Mouse (Mus musculus) lung, embryonic 14.5 days (tissue): Measurements from ENCODE around the gene Nsmce4a. TPM values are rescaled to one million over a fixed set of nuclear protein-coding genes. Genes with fewer than 3 reads are reported as not detected.
"Not testable (repeated sequence)": the region's sequence is repeated elsewhere in the genome, so short reads cannot be mapped to it uniquely, and the experiment has no call there.

ENCODE experiments used
- ATAC-seq: fragments of 200-750 bp; cut with Nextera tagmentation; 2 replicates; pipeline ENCODE4 v1.8.0; 2017; ENCODE audit warnings: mild to moderate bottlenecking, moderate TSS enrichment, moderate library complexity; ENCODE audit not compliant: insufficient read depth
- DNase-seq: peaks from one replicate; pipeline ENCODE4 v3.0.0-alpha.2; 2015
- H3K27ac ChIP-seq: fragments of 300-500 bp; sonication (generic); 2 replicates; pipeline ENCODE4 v1.5.1; 2014; ENCODE audit warnings: low read depth, mild to moderate bottlenecking, moderate library complexity
- H3K27me3 ChIP-seq: fragments of 300-500 bp; sonication (generic); 2 replicates; pipeline ENCODE4 v1.6.1; 2014; ENCODE audit warnings: low read length, control low read depth; ENCODE audit not compliant: insufficient read depth
- H3K36me3 ChIP-seq: fragments of 300-500 bp; sonication (generic); 2 replicates; pipeline ENCODE4 v1.6.1; 2014; ENCODE audit warnings: control low read depth; ENCODE audit not compliant: insufficient read depth
- H3K4me1 ChIP-seq: fragments of 300-500 bp; sonication (generic); 2 replicates; pipeline ENCODE4 v1.6.1; 2014; ENCODE audit warnings: antibody characterized with exemption, control low read depth; ENCODE audit not compliant: insufficient read depth
- H3K4me2 ChIP-seq: fragments of 300-500 bp; sonication (generic); 2 replicates; pipeline ENCODE4 v1.6.1; 2014; ENCODE audit warnings: mild to moderate bottlenecking
- H3K4me3 ChIP-seq: fragments of 300-500 bp; sonication (generic); 2 replicates; pipeline ENCODE4 v1.5.1; 2014; ENCODE audit warnings: low read depth, low read length
- H3K9ac ChIP-seq: fragments of 300-500 bp; sonication (generic); 2 replicates; pipeline ENCODE4 v1.6.1; 2014
- H3K9me3 ChIP-seq: fragments of 300-500 bp; sonication (generic); 2 replicates; pipeline ENCODE4 v1.6.1; 2016; ENCODE audit warnings: low read depth, low read length, control low read depth
- CTCF ChIP-seq: IDR thresholded peaks from 2 replicates; pipeline ENCODE4 v1.5.1; 2016; ENCODE audit warnings: antibody characterized with exemption, low read depth
- WGBS: fragments of 180-500 bp; shearing (Covaris S2); extraction: QIAGEN DNeasy Blood & Tissue Kit; methylation state at CpG from one replicate; pipeline ENCODE4 v1.1.7; 2014; 5-methylcytosine and 5-hydroxymethylcytosine counted together
- polyA plus RNA-seq: library from polyadenylated mRNA; unstranded; fragments of >200 nt; fragmentation: Nextera tagmentation; extraction: Ambion mirVana; gene quantifications from 2 replicates; pipeline ENCODE4 v1.2.1, GENCODE M21; 2014

Gene Nsmce4a
- polyA plus RNA-seq, 1 experiment from 2014 or later = 192 TPM

GRCm38 (mm10) chr7:130533316-130534260 is 39.3 kb downstream of the Nsmce4a start:
- TF ChIP-seq CTCF = peak; percentile 94
- ATAC-seq (peak; percentile 84), DNase-seq (peak; percentile 93)
- Histone ChIP-seq H3K36me3 (peaks cover 68% of the 10 kb centered on the region), H3K4me3 (no peak overlapping the region), H3K27ac (no peak overlapping the region), H3K27me3 (no peaks in the 10 kb centered on the region), H3K9me3 (no peaks in the 10 kb centered on the region), H3K4me1 (no peaks in the 10 kb centered on the region), H3K9ac (no peak overlapping the region), H3K4me2 (no peak overlapping the region)
- WGBS = 47% methylated on average over 24 of the region's 25 CpGs

- 93% methylated on average over 14 of the region's 15 CpGs for WGBS
- not testable (repeated sequence) for H3K9me3 ChIP-seq, H3K4me3 ChIP-seq, H3K27ac ChIP-seq, H3K4me2 ChIP-seq, H3K9ac ChIP-seq, H3K27me3 ChIP-seq, H3K4me1 ChIP-seq, ATAC-seq, DNase-seq
- peaks cover 49% of the 10 kb centered on the region for H3K36me3 ChIP-seq
Observed at GRCm38 (mm10) chr7:130531138-130531537, 41.8 kb downstream of the Nsmce4a start.

- ATAC-seq (no peak), DNase-seq (no peak)
- H3K4me2 ChIP-seq = no peak overlapping the region
- H3K4me1 ChIP-seq = no peaks in the 10 kb centered on the region
- TF ChIP-seq CTCF = no peak
- peaks cover 14% of the 10 kb centered on the region for H3K36me3 ChIP-seq
- no peaks in the 10 kb centered on the region for H3K27me3 ChIP-seq
- no peak overlapping the region for H3K4me3 ChIP-seq
- H3K9me3 ChIP-seq = no peaks in the 10 kb centered on the region
- WGBS = 75% methylated on average over 9 of the region's 9 CpGs
- no peak overlapping the region for H3K9ac ChIP-seq
- no peak overlapping the region for H3K27ac ChIP-seq
Observed at GRCm38 (mm10) chr7:130527306-130527705, 45.6 kb downstream of the Nsmce4a start.

GRCm38 (mm10) chr7:130523451-130523850 is 49.5 kb downstream of the Nsmce4a start:
- WGBS = 86% methylated on average over 8 of the region's 8 CpGs
- Histone ChIP-seq H3K36me3 (no peaks in the 10 kb centered on the region), H3K4me2 (no peak overlapping the region), H3K4me3 (no peak overlapping the region), H3K27ac (no peak overlapping the region), H3K9ac (no peak overlapping the region), H3K4me1 (peaks cover 4% of the 10 kb centered on the region; the same call in 1 of the 2 replicates), H3K27me3 (no peaks in the 10 kb centered on the region), H3K9me3 (no peaks in the 10 kb centered on the region)
- no peak for DNase-seq
- no peak for ATAC-seq
- no peak for TF ChIP-seq CTCF

- no peak overlapping the region for H3K4me3 ChIP-seq
- peak overlapping the region; percentile 84; the same call in 1 of the 2 replicates for H3K4me2 ChIP-seq
- H3K4me1 ChIP-seq = peaks cover 4% of the 10 kb centered on the region; the same call in 1 of the 2 replicates
- no peaks in the 10 kb centered on the region for H3K9me3 ChIP-seq
- 77% methylated on average over 14 of the region's 14 CpGs for WGBS
- H3K27ac ChIP-seq = peak overlapping the region; percentile 95; the same call in 1 of the 2 replicates
- no peaks in the 10 kb centered on the region for H3K27me3 ChIP-seq
- H3K36me3 ChIP-seq = no peaks in the 10 kb centered on the region
- DNase-seq (peak; percentile 13), ATAC-seq (no peak)
- no peak for TF ChIP-seq CTCF
- H3K9ac ChIP-seq = no peak overlapping the region
Observed at GRCm38 (mm10) chr7:130520812-130521422, 52.0 kb downstream of the Nsmce4a start.

GRCm38 (mm10) chr7:130520049-130520425 is 52.9 kb downstream of the Nsmce4a start, which contains the start of gene Ate1:
Gene Ate1, minus strand, starts transcription at chr7:130520369.
- peak within 1 kb of the TSS; percentile 84 for H3K4me2 ChIP-seq
- TF ChIP-seq CTCF = no peak

More at GRCm38 (mm10) chr7:130520049-130520425, 52.9 kb downstream of the Nsmce4a start, which contains the start of gene Ate1:
- peaks cover 4% of the 10 kb centered on the region; the same call in 1 of the 2 replicates for H3K4me1 ChIP-seq
- peak within 1 kb of the TSS; percentile 75 for H3K4me3 ChIP-seq
- ATAC-seq (no peak), DNase-seq (no peak)
- no peaks in the 10 kb centered on the region for H3K9me3 ChIP-seq
- 0 out of 2 replicates have a peak, but pooled peaks cover 2% of the 10 kb centered on the region for H3K36me3 ChIP-seq
- H3K27me3 ChIP-seq = no peaks in the 10 kb centered on the region
- WGBS = 13% methylated on average over 20 of the region's 20 CpGs
- peak within 1 kb of the TSS; percentile 95 for H3K27ac ChIP-seq
- peak within 1 kb of the TSS; percentile 92 for H3K9ac ChIP-seq
